Mouse (Mus musculus): Measurements from ENCODE around the gene Tln2.

DNA sequence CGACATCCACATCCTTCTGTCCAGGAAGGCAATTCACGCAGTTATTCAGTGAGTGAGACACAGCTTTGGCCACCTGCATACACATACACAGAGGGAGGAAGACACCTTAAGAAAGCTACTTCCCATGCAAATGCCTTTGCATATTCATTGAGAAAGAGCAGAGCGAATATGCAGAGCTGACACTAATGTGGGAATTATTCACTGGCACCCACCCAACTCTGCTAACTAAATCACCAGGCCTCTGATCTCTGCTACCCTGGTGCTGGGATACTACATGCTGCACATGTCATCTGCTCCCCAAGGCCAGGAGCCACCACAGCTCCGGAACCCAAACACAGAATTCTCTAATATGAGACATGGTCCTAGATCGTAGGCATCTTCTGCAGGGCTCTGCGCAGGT is 237.6 kb downstream of the Tln2 start:
- TF ChIP-seq CTCF (IDR thresholded peaks at IDR 0.05; ENCODE audit: low read depth) (no peak), EP300 (IDR thresholded peaks at IDR 0.05; ENCODE audit: low read depth) (no peak)

Measured in liver, embryonic 14.5 days (tissue).